Mouse (Mus musculus) heart, adult 9 months (tissue): ENCODE measurements at regions not wholly inside any gene's neighbourhood (a gene's known extent, or its start where the extent isn't known, plus 50 kb on each side); places are given as distances from the start of the nearest gene placed in this dataset.

Experiments
- DNase-seq, 2 experiments: peaks; one replicate each; pipeline ENCODE4 v3.0.0; 2022; ENCODE audit warnings: low spot score in 2 of 2

- no peak for DNase-seq
These were observed 288.2 kb upstream of the Zfp703 start for GRCm38 (mm10) chr8:26688745-26689478.

DNA sequence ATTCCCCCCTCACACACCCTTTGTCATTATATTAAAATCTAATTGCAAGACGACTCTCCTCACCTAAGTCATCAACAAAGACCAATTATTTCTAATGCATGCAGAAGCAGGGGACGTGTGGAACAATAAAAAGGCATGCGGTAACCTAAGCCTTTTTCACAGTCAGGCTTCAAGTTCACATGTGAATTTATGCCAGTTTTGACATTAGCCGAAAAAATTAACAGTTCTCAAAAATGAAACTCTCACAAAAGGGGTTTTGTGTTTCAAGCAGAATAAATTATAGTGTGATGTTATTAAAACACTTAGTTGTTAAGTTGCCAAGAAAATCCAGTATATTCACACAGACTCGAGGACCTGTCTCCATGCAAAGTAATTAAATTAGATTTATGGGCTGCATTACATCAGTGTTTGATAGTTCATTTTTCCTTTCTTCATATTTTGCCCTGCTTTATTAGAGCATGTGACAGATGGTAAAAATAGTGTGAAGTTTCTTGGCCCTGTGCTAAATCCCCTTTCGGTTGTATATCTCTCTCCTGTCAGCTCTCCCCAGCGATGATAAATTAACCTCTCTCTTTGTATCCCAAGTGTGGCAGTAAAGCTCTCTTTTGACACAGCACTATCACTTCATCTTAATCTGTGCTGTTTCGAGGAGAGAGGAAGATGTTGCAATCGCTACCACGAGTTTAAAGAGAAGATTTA is 287.5 kb upstream of the Zfp703 start:
- peak in 1 of 2 experiments; percentile 13 for DNase-seq

- no peak for DNase-seq
These were observed 286.9 kb upstream of the Zfp703 start for GRCm38 (mm10) chr8:26690178-26690735.

DNA sequence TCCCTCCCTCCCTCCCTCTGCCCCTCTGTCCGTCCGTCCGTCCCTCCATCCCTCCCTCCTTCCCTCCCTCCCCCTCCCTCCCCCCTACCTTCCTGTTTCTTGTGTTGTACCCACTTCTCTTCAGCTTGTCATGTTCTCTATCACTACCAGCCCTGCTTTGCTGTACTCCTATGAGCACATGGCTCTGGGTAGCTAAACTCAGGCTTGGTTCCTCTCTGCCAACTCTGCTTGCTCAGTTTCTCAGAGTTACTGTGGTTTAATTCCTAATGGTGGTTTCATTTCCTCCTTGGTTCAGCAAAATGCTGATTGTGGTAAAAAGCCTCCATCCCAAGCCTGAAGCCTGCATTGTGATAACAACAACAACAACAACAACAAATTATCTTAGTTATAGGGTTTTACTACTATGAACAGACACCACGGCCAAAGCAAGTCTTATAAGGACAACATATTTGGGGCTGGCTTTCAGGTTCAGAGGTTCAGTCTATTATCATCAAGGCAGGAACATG is 279.5 kb upstream of the Zfp703 start:
- DNase-seq = peak; percentile 7 to 49

- DNase-seq = peak; percentile 42 to 69
These were observed 278.5 kb upstream of the Zfp703 start for GRCm38 (mm10) chr8:26698580-26698979.

GRCm38 (mm10) chr8:26706048-26706767 is 270.9 kb upstream of the Zfp703 start:
- DNase-seq = no peak

GRCm38 (mm10) chr8:26706768-26707156 is 270.4 kb upstream of the Zfp703 start:
- DNase-seq = no peak

DNA sequence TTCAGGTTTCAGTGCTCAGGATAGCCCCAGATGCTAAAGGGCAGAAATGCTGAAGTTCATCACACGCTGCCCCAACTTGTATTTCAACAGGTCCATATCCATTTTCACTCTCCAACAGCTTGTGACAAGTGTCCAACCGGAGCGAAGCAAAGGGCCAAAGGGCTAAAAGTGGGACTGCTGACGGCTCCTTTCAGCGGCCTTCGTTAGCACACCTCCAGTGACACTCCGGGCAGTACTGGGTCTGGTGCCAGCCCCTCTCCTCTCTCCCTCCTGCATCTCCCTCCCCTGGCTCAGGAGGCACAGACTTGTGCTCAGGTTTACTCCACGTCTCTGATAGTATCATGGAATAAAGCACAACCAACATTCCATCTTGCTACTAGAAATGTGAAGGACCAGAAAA is 263.3 kb upstream of the Zfp703 start:
- DNase-seq = peak; percentile 28 to 45

DNA sequence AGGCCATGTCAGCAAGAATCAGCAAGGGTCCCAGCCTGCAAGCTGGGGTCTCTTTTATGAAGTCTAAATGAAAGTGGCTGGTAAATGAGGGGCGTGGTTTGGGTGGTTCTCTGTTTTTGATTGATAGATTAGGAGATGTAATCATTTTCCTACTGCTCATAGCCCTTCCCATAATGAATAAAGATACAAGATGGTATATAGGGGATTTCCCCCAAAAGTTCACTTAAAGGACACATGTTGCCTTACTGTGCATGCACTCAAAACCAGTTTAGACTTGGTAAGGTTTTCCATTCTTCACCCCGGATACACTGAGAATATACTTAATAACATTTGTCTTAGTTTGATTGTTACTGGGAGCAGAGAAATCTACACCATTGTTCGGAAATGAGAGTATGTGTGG is 262.4 kb upstream of the Zfp703 start:
- DNase-seq = no peak

GRCm38 (mm10) chr8:26718409-26719355 is 258.4 kb upstream of the Zfp703 start:
- DNase-seq = no peak

DNA sequence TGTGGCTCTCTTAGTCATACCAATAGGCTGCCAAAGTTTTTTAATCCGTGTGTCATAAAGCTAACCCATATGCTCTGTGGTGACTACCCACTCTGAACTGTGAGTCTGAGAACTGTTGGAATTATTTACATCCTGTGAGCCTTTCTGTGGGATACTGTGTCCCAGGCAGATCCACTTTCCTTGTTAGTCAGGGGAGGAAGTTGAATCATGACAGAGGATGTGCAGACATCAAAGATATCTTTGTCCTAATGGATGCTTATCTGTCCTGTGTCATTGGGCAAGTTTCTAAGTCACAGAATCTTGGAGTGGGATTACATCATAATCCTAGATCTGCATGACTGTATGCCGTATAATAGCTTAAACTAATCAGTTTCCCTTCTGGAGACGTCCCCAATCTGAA is 254.4 kb upstream of the Zfp703 start:
- no peak for DNase-seq

GRCm38 (mm10) chr8:26724628-26725027 is 252.5 kb upstream of the Zfp703 start:
- no peak for DNase-seq

DNA sequence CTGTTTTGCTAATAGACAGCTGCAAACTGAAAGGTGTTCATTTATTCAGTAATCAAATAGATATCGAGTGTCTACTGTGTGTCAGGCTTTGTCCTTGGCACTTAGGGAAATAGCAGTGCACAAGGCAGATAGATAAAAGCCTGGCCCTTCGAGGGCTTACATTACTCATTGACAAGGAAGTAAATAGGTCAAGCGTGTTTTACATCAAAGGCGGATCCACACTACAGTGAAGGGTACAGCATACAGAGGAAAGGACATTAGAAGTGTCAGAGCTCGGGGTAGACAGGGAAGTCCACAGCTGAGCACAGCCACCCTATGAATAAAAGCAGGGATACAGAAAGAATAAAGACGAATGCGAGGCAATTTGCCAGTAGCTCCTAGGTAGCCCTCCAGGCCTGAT is 251.6 kb upstream of the Zfp703 start:
- no peak for DNase-seq

DNA sequence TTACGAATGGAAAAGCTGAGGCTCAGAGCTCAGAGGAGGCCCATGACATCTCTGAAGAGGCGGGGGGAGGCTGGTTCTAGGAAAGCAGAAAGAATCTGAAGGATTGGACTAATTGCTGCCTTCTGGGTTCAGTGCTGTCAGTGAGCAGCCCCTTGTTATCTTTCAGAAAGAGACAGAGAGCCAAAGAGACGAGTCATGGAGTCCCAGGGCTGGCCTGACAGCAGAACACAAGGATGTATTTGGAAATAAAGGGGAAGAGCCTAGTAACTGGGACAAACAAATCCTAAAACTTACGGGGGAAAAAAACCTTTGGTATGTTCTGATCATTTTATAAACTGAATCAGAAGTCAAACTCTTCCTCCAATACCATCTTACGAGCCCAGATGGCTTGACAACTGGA is 247.8 kb upstream of the Zfp703 start:
- DNase-seq = no peak

GRCm38 (mm10) chr8:26731111-26731510 is 246.0 kb upstream of the Zfp703 start:
- no peak for DNase-seq

- DNase-seq = no peak
These were observed 232.7 kb upstream of the Zfp703 start for GRCm38 (mm10) chr8:26744424-26744823.

GRCm38 (mm10) chr8:26746811-26747210 is 230.3 kb upstream of the Zfp703 start:
- DNase-seq = no peak

- DNase-seq = no peak
These were observed 229.7 kb upstream of the Zfp703 start for GRCm38 (mm10) chr8:26747241-26747972.

DNA sequence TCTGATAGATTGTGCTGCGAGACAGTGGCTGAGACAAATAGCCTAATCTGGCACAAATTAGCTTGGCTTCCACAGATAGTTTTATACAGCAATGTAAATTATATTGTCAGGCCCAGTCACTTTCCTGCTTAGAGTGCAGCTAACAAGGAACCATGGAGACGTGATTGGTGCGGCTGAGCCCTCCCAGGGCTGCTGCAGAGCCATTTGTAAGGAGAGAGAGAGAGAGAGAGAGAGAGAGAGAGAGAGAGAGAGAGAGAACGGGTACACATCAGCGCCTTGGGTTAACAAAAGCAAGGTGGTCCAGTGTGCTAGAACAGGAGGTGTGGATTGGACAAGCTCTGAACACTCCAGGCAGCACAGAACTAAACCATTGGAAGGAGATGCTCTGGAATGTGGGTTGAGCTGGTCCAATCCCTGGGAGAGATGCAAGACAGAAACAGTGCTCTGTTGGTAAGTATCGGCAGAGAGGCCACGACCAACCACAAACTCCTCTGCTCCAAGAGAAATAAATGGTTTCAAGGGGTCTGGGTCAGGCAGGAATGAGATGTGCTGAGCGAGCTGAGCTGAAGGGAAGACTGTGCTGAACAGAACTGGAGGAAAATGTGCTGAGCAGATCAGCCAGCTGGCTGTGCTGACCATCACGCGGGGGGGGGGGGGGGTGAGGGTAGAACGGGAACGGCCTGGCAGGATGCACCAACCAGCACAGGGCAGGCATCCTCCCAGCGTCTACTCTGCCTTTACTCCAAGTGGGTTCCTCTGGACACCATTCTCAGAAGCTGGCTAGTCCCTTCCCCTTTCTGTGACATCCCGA is 228.8 kb upstream of the Zfp703 start:
- DNase-seq = no peak

GRCm38 (mm10) chr8:26748972-26749291 is 228.2 kb upstream of the Zfp703 start:
- DNase-seq = no peak
